Mouse (Mus musculus) fibroblast of lung, adult 2 months (primary cell): ENCODE results near the gene Noc3l.

Source experiments
- DNase-seq: peaks from one replicate; pipeline ENCODE4 v3.0.0-alpha.2; 2011; ENCODE audit warnings: low read depth

The Noc3l gene

GRCm38 (mm10) chr19:38758685-38759472, 60.2 kb downstream of the Noc3l start:
- DNase-seq = no peak

- no peak for DNase-seq
Measured at GRCm38 (mm10) chr19:38758056-38758455, 61.0 kb downstream of the Noc3l start.

DNA sequence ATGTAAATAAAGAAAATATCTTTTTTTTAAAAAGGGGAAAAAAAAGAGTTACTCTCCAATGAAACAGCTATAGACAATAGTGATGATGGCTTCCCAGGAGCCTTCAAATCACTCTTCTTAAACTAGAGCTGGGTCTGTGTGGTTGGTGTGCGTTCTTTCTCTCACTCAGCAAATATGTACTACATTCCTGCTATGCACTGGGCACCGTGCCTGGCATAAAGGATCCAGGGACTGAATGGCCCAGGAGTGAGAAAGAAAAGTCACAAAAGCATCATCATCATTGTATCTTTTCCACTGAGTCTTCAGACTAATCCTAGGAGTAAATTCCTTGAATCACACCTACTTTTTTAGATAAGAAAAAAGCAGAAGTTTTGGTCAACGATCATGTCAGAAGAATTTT, 61.9 kb downstream of the Noc3l start:
- no peak for DNase-seq

DNA sequence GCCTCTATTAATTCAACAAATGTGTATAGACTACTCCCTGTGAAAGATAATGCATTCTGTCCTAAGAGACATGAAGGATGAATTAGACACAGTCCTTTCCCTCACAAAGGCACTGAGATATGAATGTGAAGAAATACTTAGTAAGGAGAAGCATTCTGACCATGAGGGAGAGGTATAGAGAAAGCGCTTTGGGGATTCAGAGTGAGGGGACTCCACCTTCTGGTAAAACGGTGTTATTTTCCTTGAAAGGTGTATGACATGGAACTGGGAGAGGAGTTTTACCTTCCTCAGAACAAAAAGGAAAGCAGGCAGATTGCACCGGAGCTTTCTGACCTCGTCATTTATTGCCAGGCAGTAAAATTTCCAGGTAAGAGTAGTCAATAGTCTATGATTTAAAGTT, 68.8 kb downstream of the Noc3l start:
- no peak for DNase-seq

- peak; percentile 54 for DNase-seq
Measured at GRCm38 (mm10) chr19:38746492-38747014, 72.5 kb downstream of the Noc3l start.

GRCm38 (mm10) chr19:38745810-38746491, 73.1 kb downstream of the Noc3l start:
- DNase-seq = no peak

- DNase-seq = no peak
Measured at GRCm38 (mm10) chr19:38744546-38744945, 74.5 kb downstream of the Noc3l start.
